Mouse (Mus musculus): ENCODE results near the gene Epdr1.
"Not testable (repeated sequence)": the region's sequence is repeated elsewhere in the genome, so short reads cannot be mapped to it uniquely, and the experiment has no call there.

Gene Epdr1

DNA sequence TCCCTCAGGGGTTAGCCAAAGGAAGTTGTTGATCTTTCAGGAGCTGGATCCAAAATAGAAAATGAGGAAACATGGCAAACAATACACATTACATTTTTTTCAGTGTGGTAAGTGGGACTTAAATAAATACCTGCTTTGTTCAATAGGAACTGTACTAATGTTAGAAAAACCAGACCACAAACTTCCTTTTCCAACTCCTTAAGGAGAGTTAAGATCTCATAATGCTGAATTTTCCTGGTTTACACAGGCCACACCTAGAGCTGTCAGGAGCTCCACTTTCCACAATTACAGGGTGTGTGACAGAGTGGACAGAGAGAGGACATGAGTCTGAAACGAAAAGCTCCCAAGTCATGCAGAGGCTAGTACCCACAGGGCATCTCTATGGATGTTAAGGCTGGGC, 16.0 kb downstream of the Epdr1 start:
- no peak for DNase-seq

DNA sequence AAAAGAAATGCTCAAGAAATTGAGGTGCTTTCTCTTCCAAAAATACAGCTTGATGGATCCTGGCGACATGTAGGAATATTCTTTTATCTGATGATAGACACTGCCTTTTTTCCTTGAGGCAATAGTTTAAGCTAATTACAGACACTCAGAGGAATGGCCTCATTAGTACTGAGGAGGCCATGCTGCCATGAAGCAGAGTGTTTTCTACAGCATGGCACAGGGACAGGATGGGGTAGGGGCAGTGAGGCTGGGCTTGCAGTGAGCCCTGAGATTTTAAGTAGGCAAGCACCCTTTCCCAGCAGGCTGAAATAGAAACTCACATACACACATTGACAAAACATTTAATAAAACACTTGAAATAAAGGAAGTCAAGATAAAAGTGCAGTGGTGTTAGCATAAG, 17.2 kb downstream of the Epdr1 start:
- DNase-seq, result no peak

DNA sequence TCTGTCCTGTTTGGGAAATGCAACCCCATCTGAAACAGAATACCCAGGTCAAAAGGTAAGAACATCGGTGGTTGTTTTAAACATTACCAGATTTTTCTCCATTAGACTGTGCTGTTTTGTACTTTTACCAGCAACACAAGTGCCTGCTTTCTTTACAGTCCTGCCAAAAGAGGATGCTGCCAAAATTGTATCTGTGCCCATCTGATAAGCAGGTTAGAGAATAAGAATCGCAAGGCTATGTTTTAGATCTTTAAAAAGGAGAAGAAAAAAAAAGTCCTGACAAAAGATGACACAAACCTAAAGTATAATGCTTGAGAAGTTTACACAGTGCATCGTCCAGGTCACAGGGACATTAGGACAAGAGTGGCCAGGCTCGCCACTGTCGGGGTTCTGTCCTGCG, 20.5 kb downstream of the Epdr1 start:
- no peak for DNase-seq

DNA sequence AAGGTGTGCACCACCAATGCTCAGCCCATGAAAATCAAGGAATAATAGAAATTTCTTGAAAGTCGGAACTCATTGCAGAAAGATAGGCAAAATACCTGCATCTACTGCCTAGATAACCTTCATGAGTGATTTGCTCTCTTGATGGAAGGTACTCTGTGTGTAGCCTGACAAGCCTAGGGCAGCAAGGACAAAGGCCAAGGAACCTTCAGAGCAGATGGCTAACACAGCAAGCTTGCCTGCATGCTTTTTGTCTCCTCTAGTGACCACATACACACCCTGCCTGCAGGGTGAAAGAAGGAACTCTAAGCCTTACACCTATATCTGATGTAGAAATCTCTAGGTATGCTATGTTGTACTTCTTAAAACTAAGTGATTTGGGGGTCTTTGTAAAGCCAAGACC, 24.6 kb downstream of the Epdr1 start:
- no peak for DNase-seq

DNA sequence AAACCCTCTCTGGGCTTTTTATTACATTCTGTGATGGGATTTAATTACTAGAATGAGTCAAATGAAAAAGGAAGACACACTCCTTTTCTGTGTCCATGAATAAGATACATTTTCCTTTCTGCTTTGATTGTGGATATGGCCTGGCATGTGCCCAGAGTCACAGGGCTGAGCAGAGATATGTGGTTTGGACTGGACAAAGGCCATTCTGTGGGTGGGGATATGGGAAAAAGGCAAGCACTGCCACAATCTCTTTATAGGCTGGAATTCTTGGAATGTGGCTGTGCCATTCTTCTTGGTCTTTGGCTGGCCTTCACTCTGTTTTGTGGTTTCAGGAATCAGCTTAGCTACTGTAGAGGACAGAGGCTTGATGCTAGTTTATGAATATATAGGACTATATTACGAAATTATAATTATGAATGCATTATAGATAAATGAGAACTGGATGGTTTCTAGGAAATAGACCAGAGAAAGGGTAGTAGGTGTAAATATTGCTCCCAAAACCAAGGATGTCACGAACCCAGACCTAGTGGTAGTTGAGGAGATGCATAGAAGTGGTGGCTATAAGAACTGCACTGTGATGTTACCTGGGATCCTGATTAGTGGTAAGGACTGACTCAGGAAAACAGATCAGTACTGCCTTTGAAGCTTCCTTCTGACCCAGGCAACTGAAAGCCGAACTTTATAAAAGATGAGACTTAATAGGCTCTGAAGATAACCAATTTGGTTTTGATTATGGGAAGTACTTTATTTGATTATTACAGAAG, 28.5 kb downstream of the Epdr1 start:
- no peak for DNase-seq

DNA sequence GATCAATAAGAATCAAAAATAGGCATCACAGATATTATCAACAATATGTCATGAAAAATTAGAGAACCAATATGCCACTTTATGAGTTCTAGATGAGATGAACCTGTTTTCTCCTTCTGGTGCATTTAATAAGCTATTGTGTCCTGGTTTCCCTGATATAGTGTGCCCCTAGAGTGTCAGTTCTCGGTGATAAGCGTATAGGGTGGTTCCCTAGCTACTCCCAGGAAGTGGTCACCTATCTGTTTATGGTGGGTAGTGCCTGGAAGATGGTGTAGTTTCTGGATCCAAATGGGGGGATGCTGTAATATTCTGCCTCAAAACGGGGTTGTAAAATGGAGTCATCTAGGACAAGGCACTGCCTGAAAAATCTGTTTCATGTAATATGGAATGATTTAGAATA, 43.8 kb downstream of the Epdr1 start:
- no peak for DNase-seq

DNA sequence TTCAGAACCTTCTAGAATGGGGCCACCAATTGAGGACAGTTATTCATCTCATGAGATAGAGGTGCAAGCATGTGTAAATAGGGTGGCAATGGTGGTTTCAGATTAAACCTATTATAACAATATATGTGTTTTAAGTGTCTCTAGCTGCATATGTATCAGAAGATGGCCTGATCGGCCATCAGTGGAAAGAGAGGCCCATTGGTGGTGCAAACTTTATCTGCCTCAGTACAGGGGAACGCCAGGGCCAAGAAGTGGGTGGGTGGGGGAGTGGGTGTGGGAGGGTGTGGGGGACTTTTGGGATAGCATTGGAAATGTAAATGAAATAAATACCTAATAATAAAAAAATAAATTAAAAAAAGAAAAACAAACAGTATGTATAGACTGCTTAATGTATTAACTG, 45.0 kb downstream of the Epdr1 start:
- not testable (repeated sequence) for DNase-seq

DNA sequence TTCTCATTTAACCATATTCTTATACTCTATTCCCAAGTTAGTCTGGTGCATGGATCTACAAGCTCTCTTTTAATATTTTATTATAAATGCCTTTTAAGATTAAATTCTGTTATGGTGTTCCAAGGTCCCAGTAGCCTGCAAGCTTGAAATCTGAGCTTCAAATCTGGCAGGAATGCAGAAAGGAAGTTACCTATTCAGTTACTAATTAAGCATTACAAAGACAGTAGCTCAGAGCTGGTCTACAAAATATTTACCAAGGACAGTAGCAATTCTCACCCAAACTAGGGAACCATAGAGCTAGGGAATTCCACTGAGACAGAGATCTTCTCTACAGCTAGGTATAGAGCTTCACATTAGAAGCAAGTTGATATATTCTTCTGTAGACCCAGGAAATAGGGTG, 49.6 kb downstream of the Epdr1 start:
- not testable (repeated sequence) for DNase-seq

DNA sequence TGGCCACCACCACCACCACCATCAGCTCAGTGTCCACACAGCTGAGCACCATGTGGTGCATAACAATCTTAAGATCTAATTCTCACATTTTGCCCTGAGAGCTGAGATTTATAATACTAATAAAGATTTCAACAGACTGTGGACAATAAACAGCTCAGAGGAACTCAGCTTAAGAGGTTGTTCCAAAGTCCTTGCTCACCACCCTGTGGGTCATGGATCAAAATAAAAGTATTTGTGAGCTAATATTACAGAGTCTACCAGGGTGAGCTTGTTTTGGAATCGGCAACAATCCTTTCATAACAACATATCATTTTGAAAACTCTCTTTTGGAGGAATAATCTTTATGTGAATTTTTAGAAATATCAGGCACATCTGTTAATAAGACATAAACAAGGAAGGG, 57.2 kb downstream of the Epdr1 start:
- no peak for DNase-seq

DNA sequence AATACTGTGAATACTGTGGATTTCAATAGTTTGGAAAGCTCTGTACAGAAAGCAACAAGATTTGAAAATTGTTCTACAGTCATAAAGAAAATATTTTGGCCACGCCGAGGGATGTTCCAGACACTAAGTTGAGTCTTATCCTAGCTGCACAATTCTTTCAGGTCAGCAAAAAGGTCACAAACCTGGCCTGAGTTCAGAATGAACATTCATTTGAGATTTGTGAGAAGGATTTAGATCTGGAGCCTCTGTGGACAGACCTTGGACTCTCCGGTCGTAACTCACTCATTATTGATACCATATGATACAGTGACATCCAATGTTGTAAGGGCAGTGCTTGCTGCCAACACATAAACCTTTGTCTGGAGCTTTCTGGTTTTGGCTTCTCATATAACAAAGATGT, 64.3 kb downstream of the Epdr1 start:
- no peak for DNase-seq

Data from thymus, postnatal 14 days (tissue).